Mouse (Mus musculus) C2C12 (cell line): ENCODE measurements around the gene Tubb4a. TPM values are rescaled to one million over a fixed set of nuclear protein-coding genes. Genes with fewer than 3 reads are reported as not detected.

ENCODE experiments used
- H3K27me3 ChIP-seq: one replicate; pipeline ENCODE4 v1.6.1; 2011; ENCODE audit not compliant: control insufficient read depth, insufficient read depth, insufficient read length
- H3K36me3 ChIP-seq: one replicate; pipeline ENCODE4 v1.6.1; 2011; ENCODE audit not compliant: control insufficient read depth, insufficient read depth
- H3K4me3 ChIP-seq: one replicate; pipeline ENCODE4 v1.5.1; 2011; ENCODE audit warnings: mild to moderate bottlenecking, control low read depth; ENCODE audit not compliant: poor library complexity, insufficient read depth, severe bottlenecking
- H3K79me2 ChIP-seq: one replicate; pipeline ENCODE4 v1.6.1; 2011; ENCODE audit not compliant: control insufficient read depth, insufficient read depth
- H3K79me3 ChIP-seq: one replicate; pipeline ENCODE4 v1.6.1; 2011; ENCODE audit warnings: low read depth, control low read depth
- H3ac ChIP-seq: one replicate; pipeline ENCODE3; 2011; ENCODE audit warnings: low read depth; ENCODE audit not compliant: control insufficient read depth, insufficient read length
- CEBPB ChIP-seq: IDR thresholded peaks from one replicate; pipeline ENCODE4 v1.6.1; 2011; ENCODE audit warnings: low read depth, mild to moderate bottlenecking, control low read depth, moderate library complexity
- CTCF ChIP-seq: IDR thresholded peaks from one replicate; pipeline ENCODE4 v1.5.1; 2011; ENCODE audit not compliant: control insufficient read depth, insufficient read depth, insufficient read length
- FOSL1 ChIP-seq: IDR thresholded peaks from one replicate; pipeline ENCODE4 v1.8.0; 2011; ENCODE audit warnings: mild to moderate bottlenecking, low read length; ENCODE audit not compliant: poor library complexity, insufficient read depth, severe bottlenecking
- MAX ChIP-seq: IDR thresholded peaks from one replicate; pipeline ENCODE4 v1.6.1; 2011; ENCODE audit warnings: mild to moderate bottlenecking, control low read depth
- MYOD1 ChIP-seq: IDR thresholded peaks from one replicate; pipeline ENCODE4 v1.6.1; 2011; ENCODE audit warnings: low read depth; ENCODE audit not compliant: control insufficient read depth, insufficient read length
- MYOG ChIP-seq: IDR thresholded peaks from one replicate; pipeline ENCODE4 v1.6.1; 2011; ENCODE audit not compliant: control insufficient read depth, insufficient read length; ENCODE audit errors: extremely low read depth
- USF1 ChIP-seq: IDR thresholded peaks from one replicate; pipeline ENCODE4 v1.6.1; 2011; ENCODE audit warnings: low read depth, mild to moderate bottlenecking, control low read depth, moderate library complexity
- polyA plus RNA-seq: library from polyadenylated mRNA; unstranded; fragments of >200 nt; fragmentation: generic; extraction: Trizol; gene quantifications from one replicate; pipeline ENCODE4 v1.2.1, GENCODE M21; 2012; ENCODE audit warnings: missing spikeins

Gene Tubb4a
- polyA plus RNA-seq, 1 experiment, result 0.18 TPM

- no peak overlapping the region for H3K4me3 ChIP-seq
- no peak for TF ChIP-seq MYOG
Observed at GRCm38 (mm10) chr17:57079919-57080318, 7.7 kb downstream of the Tubb4a start.

DNA sequence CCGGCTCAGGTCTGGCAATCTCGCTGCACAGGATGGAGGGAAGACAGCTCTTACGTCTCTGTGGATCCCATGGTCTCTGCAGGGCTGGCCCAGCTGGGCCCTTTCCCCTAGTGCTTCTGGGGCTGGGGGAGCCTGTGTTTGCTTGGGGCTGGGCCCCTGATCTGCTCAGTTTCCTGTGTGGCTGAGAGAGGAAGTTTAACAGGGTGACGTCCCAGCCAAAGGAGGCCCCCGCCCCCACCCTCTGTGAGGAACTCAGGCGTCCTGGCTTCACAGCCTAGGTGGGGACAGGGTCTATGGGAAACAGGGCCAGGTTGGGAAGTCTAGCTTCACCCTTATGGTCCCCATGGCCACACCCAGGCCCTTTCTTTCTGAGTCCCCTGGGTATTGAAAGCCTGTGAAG lies 9.2 kb downstream of the Tubb4a start, which contains the start of gene Dennd1c:
Dennd1c (minus strand) TSS at position 179 of the 400 bp plus-strand sequence.
- Histone ChIP-seq H3K79me3 (no peaks in the 10 kb centered on the region), H3K79me2 (no peaks in the 10 kb centered on the region), H3ac (no peak within 1 kb of the TSS), H3K36me3 (no peaks in the 10 kb centered on the region), H3K4me3 (no peak within 1 kb of the TSS), H3K27me3 (peaks cover 51% of the 10 kb centered on the region)
- no peak for TF ChIP-seq FOSL1
- no peak for TF ChIP-seq MYOG
- no peak for TF ChIP-seq MAX
- TF ChIP-seq MYOD1, result no peak
- no peak for TF ChIP-seq CEBPB
- TF ChIP-seq CTCF, result no peak
- no peak for TF ChIP-seq USF1

More at GRCm38 (mm10) chr17:57079919-57080318, 7.7 kb downstream of the Tubb4a start:
- Histone ChIP-seq H3K36me3 (no peaks in the 10 kb centered on the region), H3K27me3 (peaks cover 51% of the 10 kb centered on the region), H3ac (no peak overlapping the region), H3K79me2 (no peaks in the 10 kb centered on the region), H3K79me3 (no peaks in the 10 kb centered on the region)

- peaks cover 51% of the 10 kb centered on the region for H3K27me3 ChIP-seq
- no peaks in the 10 kb centered on the region for H3K79me3 ChIP-seq
- no peak overlapping the region for H3K4me3 ChIP-seq
- no peak for TF ChIP-seq CTCF
- TF ChIP-seq USF1, result no peak
- TF ChIP-seq MYOD1, result no peak
- TF ChIP-seq FOSL1, result no peak
- H3K36me3 ChIP-seq, result no peaks in the 10 kb centered on the region
- no peaks in the 10 kb centered on the region for H3K79me2 ChIP-seq
- no peak overlapping the region for H3ac ChIP-seq
Observed at GRCm38 (mm10) chr17:57076916-57077315, 10.7 kb downstream of the Tubb4a start.

GRCm38 (mm10) chr17:57070699-57071098 lies 16.9 kb downstream of the Tubb4a start:
- H3K36me3 ChIP-seq, result no peaks in the 10 kb centered on the region
- H3ac ChIP-seq, result no peak overlapping the region
- no peaks in the 10 kb centered on the region for H3K79me2 ChIP-seq
- no peaks in the 10 kb centered on the region for H3K79me3 ChIP-seq
- no peak for TF ChIP-seq MYOD1
- no peak for TF ChIP-seq FOSL1
- TF ChIP-seq MAX, result no peak
- TF ChIP-seq MYOG, result no peak
- TF ChIP-seq CEBPB, result no peak
- peaks cover 59% of the 10 kb centered on the region for H3K27me3 ChIP-seq
- no peak overlapping the region for H3K4me3 ChIP-seq

DNA sequence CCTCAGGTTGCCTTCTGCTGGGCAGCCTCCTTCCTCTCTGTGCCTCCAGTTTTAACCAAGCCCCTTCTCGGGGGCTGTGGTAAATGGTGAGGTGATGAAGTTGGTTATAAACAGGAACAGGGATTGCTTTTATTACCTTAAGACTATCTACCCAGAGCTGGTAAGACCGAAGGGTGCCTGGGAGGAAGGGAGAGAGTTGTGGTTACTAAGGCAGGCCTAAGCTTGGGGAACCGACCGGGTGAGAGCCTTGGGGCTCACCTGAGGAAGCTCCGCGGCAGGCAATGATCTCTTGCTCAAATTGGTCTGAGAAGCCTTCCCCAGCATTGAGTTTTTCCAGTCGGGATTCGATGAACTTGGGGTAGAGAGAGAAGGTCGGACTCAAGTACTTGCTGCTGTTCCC lies 17.3 kb downstream of the Tubb4a start:
- Histone ChIP-seq H3K4me3 (no peak overlapping the region), H3ac (no peak overlapping the region), H3K36me3 (no peaks in the 10 kb centered on the region), H3K79me2 (no peaks in the 10 kb centered on the region), H3K27me3 (peaks cover 60% of the 10 kb centered on the region), H3K79me3 (no peaks in the 10 kb centered on the region)
- no peak for TF ChIP-seq USF1
- TF ChIP-seq FOSL1, result no peak
- TF ChIP-seq CEBPB, result no peak

GRCm38 (mm10) chr17:57066908-57067307 lies 20.7 kb downstream of the Tubb4a start:
- H3K36me3 ChIP-seq, result no peaks in the 10 kb centered on the region
- H3K79me2 ChIP-seq, result no peaks in the 10 kb centered on the region
- peaks cover 63% of the 10 kb centered on the region for H3K27me3 ChIP-seq
- no peaks in the 10 kb centered on the region for H3K79me3 ChIP-seq
- H3ac ChIP-seq, result no peak overlapping the region
- no peak overlapping the region for H3K4me3 ChIP-seq
- TF ChIP-seq USF1 (no peak), MYOG (no peak), FOSL1 (no peak), MAX (no peak), MYOD1 (no peak), CEBPB (no peak), CTCF (no peak)

DNA sequence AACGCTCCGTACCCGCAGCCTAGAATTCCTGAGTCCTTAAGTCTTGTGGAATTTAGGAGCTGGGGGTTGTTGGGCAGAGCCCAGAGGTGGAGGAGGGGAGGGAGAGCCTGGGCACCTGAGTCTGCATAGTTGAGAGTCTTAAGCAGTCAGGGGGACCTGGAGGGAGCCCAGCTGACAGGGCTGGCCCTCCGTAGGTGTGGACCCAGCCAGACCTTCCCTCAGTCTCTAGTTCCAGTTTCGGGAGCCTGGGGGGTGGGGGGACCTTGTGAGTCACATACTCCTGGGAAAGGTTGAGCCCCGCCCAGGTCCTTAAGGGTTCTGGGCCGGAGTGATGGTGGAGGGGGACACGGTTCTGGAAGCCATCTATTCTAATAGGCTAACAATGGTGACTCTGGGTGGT lies 24.6 kb downstream of the Tubb4a start:
- H3K36me3 ChIP-seq, result no peaks in the 10 kb centered on the region
- H3ac ChIP-seq, result no peak overlapping the region
- TF ChIP-seq USF1, result no peak
- H3K79me2 ChIP-seq, result no peaks in the 10 kb centered on the region
- no peaks in the 10 kb centered on the region for H3K79me3 ChIP-seq
- H3K4me3 ChIP-seq, result no peak overlapping the region
- peaks cover 69% of the 10 kb centered on the region for H3K27me3 ChIP-seq
